Mouse (Mus musculus) forebrain, embryonic 16.5 days (tissue): ENCODE data around the gene Tead1. TPM values are rescaled to one million over a fixed set of nuclear protein-coding genes. Genes with fewer than 3 reads are reported as not detected.

Experiments used
- ATAC-seq: fragments of 200-750 bp; cut with Nextera tagmentation; 2 replicates; pipeline ENCODE4 v1.8.0; 2017; ENCODE audit warnings: mild to moderate bottlenecking, moderate library complexity
- H3K27ac ChIP-seq: fragments of 300-500 bp; sonication (generic); 2 replicates; pipeline ENCODE4 v1.5.1; 2014; ENCODE audit warnings: low read length, control low read depth
- H3K27me3 ChIP-seq: fragments of 300-500 bp; sonication (generic); replicated peaks from 2 replicates; pipeline ENCODE4 v1.6.1; 2014; ENCODE audit warnings: low read length; ENCODE audit not compliant: control insufficient read depth, insufficient read depth
- H3K36me3 ChIP-seq: fragments of 300-500 bp; sonication (generic); 2 replicates; pipeline ENCODE4 v1.6.1; 2014; ENCODE audit not compliant: control insufficient read depth, insufficient read depth
- H3K4me1 ChIP-seq: fragments of 300-500 bp; sonication (generic); replicated peaks from 2 replicates; pipeline ENCODE4 v1.6.1; 2014; ENCODE audit warnings: low read length; ENCODE audit not compliant: control insufficient read depth, insufficient read depth
- H3K4me2 ChIP-seq: fragments of 300-500 bp; sonication (generic); 2 replicates; pipeline ENCODE4 v1.6.1; 2014; ENCODE audit warnings: mild to moderate bottlenecking, low read length, control low read depth
- H3K4me3 ChIP-seq: fragments of 300-500 bp; sonication (generic); replicated peaks from 2 replicates; pipeline ENCODE4 v1.5.1; 2014; ENCODE audit warnings: mild to moderate bottlenecking, low read length, control low read depth
- H3K9ac ChIP-seq: fragments of 300-500 bp; sonication (generic); replicated peaks from 2 replicates; pipeline ENCODE4 v1.6.1; 2014; ENCODE audit warnings: low read depth, low read length, control low read depth
- H3K9me3 ChIP-seq: fragments of 300-500 bp; sonication (generic); 2 replicates; pipeline ENCODE4 v1.6.1; 2016; ENCODE audit warnings: low read length; ENCODE audit not compliant: control insufficient read depth
- WGBS: fragments of 180-500 bp; shearing (Covaris S2); extraction: QIAGEN DNeasy Blood & Tissue Kit; methylation state at CpG from one replicate; pipeline ENCODE4 v1.1.7; 2014; 5-methylcytosine and 5-hydroxymethylcytosine counted together
- polyA plus RNA-seq: library from polyadenylated mRNA; unstranded; fragments of >200 nt; fragmentation: Nextera tagmentation; extraction: Ambion mirVana; gene quantifications from 2 replicates; pipeline ENCODE4 v1.2.1, GENCODE M21; 2015

Tead1 gene
- polyA plus RNA-seq, 1 experiment from 2014 or later: 17.6 TPM

GRCm38 (mm10) chr7:112776670-112777069 is 97.6 kb downstream of the Tead1 start:
- WGBS: 63% methylated on average over 5 of the region's 5 CpGs
- Histone ChIP-seq H3K36me3 (no peaks in the 10 kb centered on the region), H3K27me3 (no peaks in the 10 kb centered on the region), H3K9ac (no peak overlapping the region), H3K4me2 (no peak overlapping the region), H3K9me3 (no peaks in the 10 kb centered on the region), H3K4me1 (peaks cover 22% of the 10 kb centered on the region), H3K4me3 (no peak overlapping the region), H3K27ac (no peak overlapping the region)
- ATAC-seq: no peak

DNA sequence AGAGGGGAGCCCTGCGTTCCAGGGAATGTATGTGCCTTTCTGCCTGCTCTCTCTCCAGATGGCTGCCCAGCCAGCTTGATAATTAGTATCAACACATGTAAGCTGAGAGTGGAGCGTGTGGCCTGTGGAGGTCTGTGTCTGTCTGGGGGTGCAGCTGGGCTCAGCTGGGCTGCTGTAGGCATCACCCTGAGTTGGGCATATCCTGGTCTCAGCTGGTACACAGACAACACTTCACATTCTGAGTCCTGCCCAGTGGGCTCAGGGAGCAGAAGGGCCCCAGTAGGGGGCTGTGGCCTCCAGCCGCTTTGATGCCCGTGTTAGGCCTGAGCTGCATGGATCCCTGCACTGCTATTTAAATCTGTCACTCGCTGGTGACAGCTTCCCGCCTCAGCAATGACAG is 100.5 kb downstream of the Tead1 start:
- Histone ChIP-seq H3K4me2 (no peak overlapping the region), H3K9me3 (no peaks in the 10 kb centered on the region), H3K27me3 (no peaks in the 10 kb centered on the region), H3K9ac (no peak overlapping the region), H3K27ac (no peak overlapping the region), H3K4me3 (no peak overlapping the region), H3K4me1 (peaks cover 22% of the 10 kb centered on the region), H3K36me3 (no peaks in the 10 kb centered on the region)
- peak; percentile 71 for ATAC-seq
- 39% methylated on average over 6 of the region's 6 CpGs for WGBS

DNA sequence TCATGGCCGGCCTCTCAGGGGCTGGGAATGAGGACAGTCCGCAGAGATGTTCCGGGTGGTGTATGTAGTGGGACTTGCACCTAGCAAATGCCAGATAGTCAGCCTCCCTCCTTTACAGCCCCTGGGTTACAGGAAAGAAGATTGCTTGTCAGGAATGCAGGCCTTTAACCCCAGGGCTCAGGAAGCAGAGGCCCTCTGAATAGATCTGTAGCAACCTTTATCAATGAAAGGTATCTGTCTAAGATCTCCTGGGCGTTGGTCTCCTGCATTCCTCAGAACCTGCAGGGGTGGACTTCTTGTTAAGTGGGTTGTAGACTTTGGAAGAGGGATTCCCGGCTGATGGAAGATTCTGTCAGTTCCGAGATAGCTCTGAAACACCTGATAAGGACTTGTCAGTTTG is 101.8 kb downstream of the Tead1 start:
- Histone ChIP-seq H3K36me3 (no peaks in the 10 kb centered on the region), H3K4me2 (no peak overlapping the region), H3K27me3 (no peaks in the 10 kb centered on the region), H3K9me3 (no peaks in the 10 kb centered on the region), H3K27ac (no peak overlapping the region), H3K4me3 (no peak overlapping the region), H3K9ac (no peak overlapping the region), H3K4me1 (peaks cover 22% of the 10 kb centered on the region)
- ATAC-seq: no peak
- WGBS: 89% methylated on average over 6 of the region's 6 CpGs

- Histone ChIP-seq H3K36me3 (no peaks in the 10 kb centered on the region), H3K4me2 (no peak overlapping the region), H3K27me3 (no peaks in the 10 kb centered on the region), H3K4me3 (no peak overlapping the region), H3K9ac (no peak overlapping the region), H3K4me1 (peaks cover 25% of the 10 kb centered on the region), H3K27ac (no peak overlapping the region), H3K9me3 (no peaks in the 10 kb centered on the region)
- ATAC-seq: no peak
- 48% methylated on average over 8 of the region's 8 CpGs for WGBS
These were observed 102.9 kb downstream of the Tead1 start for GRCm38 (mm10) chr7:112781987-112782386.

DNA sequence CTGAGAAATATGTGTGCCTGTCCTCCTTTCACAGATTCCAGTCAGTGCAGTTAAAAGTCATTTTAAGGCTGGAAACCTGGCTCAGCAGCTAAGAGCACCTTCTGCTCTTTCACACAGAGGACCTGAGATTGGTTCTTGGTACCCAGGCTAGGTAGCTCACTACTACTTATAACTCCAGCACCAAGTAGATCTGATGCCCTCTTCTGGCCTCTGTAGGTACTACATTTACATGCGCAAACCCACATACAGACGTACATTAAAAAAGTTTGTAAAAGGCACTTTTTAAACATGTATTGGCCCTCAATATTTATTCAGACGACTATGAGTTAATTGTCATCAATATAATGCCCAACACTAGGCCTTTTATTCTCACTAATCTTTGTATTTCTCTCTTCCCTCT is 105.2 kb downstream of the Tead1 start:
- WGBS: 96% methylated on average over 3 of the region's 3 CpGs
- Histone ChIP-seq H3K4me3 (no peak overlapping the region), H3K27ac (no peak overlapping the region), H3K36me3 (no peaks in the 10 kb centered on the region), H3K9me3 (no peaks in the 10 kb centered on the region), H3K27me3 (no peaks in the 10 kb centered on the region), H3K9ac (no peak overlapping the region), H3K4me1 (peaks cover 43% of the 10 kb centered on the region), H3K4me2 (no peak overlapping the region)
- ATAC-seq: no peak

- H3K9ac ChIP-seq: no peak overlapping the region
- no peak for ATAC-seq
- no peaks in the 10 kb centered on the region for H3K9me3 ChIP-seq
- H3K27ac ChIP-seq: no peak overlapping the region
- H3K4me1 ChIP-seq: peaks cover 33% of the 10 kb centered on the region
- no peaks in the 10 kb centered on the region for H3K27me3 ChIP-seq
- H3K4me2 ChIP-seq: no peak overlapping the region
- no peak overlapping the region for H3K4me3 ChIP-seq
- no peaks in the 10 kb centered on the region for H3K36me3 ChIP-seq
- WGBS: 85% methylated on average over 7 of the region's 7 CpGs
These were observed 106.2 kb downstream of the Tead1 start for GRCm38 (mm10) chr7:112785271-112785670.

GRCm38 (mm10) chr7:112786556-112787225 is 107.6 kb downstream of the Tead1 start:
- no peak overlapping the region for H3K4me3 ChIP-seq
- ATAC-seq: peak; percentile 63
- WGBS: 6% methylated on average over 7 of the region's 7 CpGs

GRCm38 (mm10) chr7:112787281-112787680 is 108.2 kb downstream of the Tead1 start:
- H3K36me3 ChIP-seq: no peaks in the 10 kb centered on the region
- ATAC-seq: no peak
- no peak overlapping the region for H3K4me2 ChIP-seq
- H3K4me1 ChIP-seq: peaks cover 33% of the 10 kb centered on the region
- H3K9ac ChIP-seq: no peak overlapping the region
- no peak overlapping the region for H3K4me3 ChIP-seq
- 34% methylated on average over 7 of the region's 7 CpGs for WGBS
- no peaks in the 10 kb centered on the region for H3K27me3 ChIP-seq
- no peaks in the 10 kb centered on the region for H3K9me3 ChIP-seq
- H3K27ac ChIP-seq: peak overlapping the region; percentile 17; the same call in 1 of the 2 replicates

More at GRCm38 (mm10) chr7:112786556-112787225, 107.6 kb downstream of the Tead1 start:
- peak overlapping the region; percentile 39; the same call in 1 of the 2 replicates for H3K27ac ChIP-seq
- H3K4me1 ChIP-seq: peaks cover 33% of the 10 kb centered on the region
- no peaks in the 10 kb centered on the region for H3K27me3 ChIP-seq
- H3K9me3 ChIP-seq: no peaks in the 10 kb centered on the region
- H3K9ac ChIP-seq: no peak overlapping the region
- no peak overlapping the region for H3K4me2 ChIP-seq
- H3K36me3 ChIP-seq: no peaks in the 10 kb centered on the region

DNA sequence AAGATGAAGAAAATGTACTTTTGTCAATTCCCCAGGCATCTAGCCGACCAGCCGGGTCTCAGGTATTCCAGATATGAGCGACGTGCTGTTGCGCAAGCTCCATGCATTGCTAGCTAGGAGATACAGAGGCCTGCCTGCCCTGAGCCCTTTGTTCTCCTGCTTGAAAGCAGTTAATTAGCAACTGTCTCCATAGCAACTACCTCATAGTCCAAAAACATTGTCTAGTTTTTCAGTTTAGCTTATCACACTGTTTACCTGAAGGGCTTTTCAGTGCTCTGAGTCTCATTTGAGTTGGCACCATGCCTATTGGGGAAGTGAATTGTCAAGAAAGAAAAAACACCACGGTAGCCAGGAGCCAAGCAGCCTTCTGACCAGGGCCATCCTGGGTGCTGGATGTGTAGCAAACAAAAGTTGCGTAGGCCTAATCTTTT is 109.2 kb downstream of the Tead1 start:
- peak overlapping the region; percentile 33 for H3K9ac ChIP-seq
- H3K4me2 ChIP-seq: 0 out of 2 replicates have a peak overlapping the region, but pooled peaks have one; percentile 6
- H3K27me3 ChIP-seq: no peaks in the 10 kb centered on the region
- 14% methylated on average over 7 of the region's 7 CpGs for WGBS
- peaks cover 33% of the 10 kb centered on the region for H3K4me1 ChIP-seq
- H3K27ac ChIP-seq: peak overlapping the region; percentile 74
- no peak overlapping the region for H3K4me3 ChIP-seq
- H3K9me3 ChIP-seq: no peaks in the 10 kb centered on the region
- ATAC-seq: peak; percentile 84
- H3K36me3 ChIP-seq: no peaks in the 10 kb centered on the region
